Mouse (Mus musculus) forebrain, embryonic 13.5 days (tissue): ENCODE measurements at regions not wholly inside any gene's neighbourhood (a gene's known extent, or its start where the extent isn't known, plus 50 kb on each side); places are given as distances from the start of the nearest gene placed in this dataset.

Experiments used
- ATAC-seq: fragments of 200-750 bp; cut with Nextera tagmentation; 2 replicates; pipeline ENCODE4 v1.8.0; 2017
- H3K27ac ChIP-seq: fragments of 300-500 bp; sonication (generic); 2 replicates; pipeline ENCODE4 v1.5.1; 2015; ENCODE audit warnings: inconsistent platforms, mild to moderate bottlenecking, moderate library complexity
- H3K27me3 ChIP-seq: fragments of 300-500 bp; sonication (generic); 2 replicates; pipeline ENCODE4 v1.6.1; 2015; ENCODE audit warnings: mild to moderate bottlenecking, inconsistent platforms
- H3K36me3 ChIP-seq: fragments of 300-500 bp; sonication (generic); 2 replicates; pipeline ENCODE4 v1.6.1; 2015; ENCODE audit warnings: mild to moderate bottlenecking, inconsistent platforms; ENCODE audit not compliant: poor library complexity, severe bottlenecking
- H3K4me1 ChIP-seq: fragments of 300-500 bp; sonication (generic); 2 replicates; pipeline ENCODE4 v1.6.1; 2015; ENCODE audit warnings: inconsistent platforms
- H3K4me2 ChIP-seq: fragments of 300-500 bp; sonication (generic); 2 replicates; pipeline ENCODE4 v1.6.1; 2015; ENCODE audit warnings: inconsistent platforms, mild to moderate bottlenecking, moderate library complexity
- H3K4me3 ChIP-seq: fragments of 300-500 bp; sonication (generic); 2 replicates; pipeline ENCODE4 v1.5.1; 2015; ENCODE audit warnings: mild to moderate bottlenecking, inconsistent platforms
- H3K9ac ChIP-seq: fragments of 300-500 bp; sonication (generic); 2 replicates; pipeline ENCODE4 v1.6.1; 2015; ENCODE audit warnings: mild to moderate bottlenecking, inconsistent platforms
- H3K9me3 ChIP-seq: fragments of 300-500 bp; sonication (generic); replicated peaks from 2 replicates; pipeline ENCODE4 v1.6.1; 2016; ENCODE audit warnings: inconsistent platforms
- WGBS: fragments of 180-500 bp; shearing (Covaris S2); methylation state at CpG from one replicate; pipeline ENCODE4 v1.1.7; 2015; 5-methylcytosine and 5-hydroxymethylcytosine counted together

GRCm38 (mm10) chr16:51705026-51705425 is 326.0 kb upstream of the Cblb start:
- ATAC-seq: no peak
- no peaks in the 10 kb centered on the region for H3K9me3 ChIP-seq
- no peaks in the 10 kb centered on the region for H3K36me3 ChIP-seq
- no peak overlapping the region for H3K27ac ChIP-seq
- no peaks in the 10 kb centered on the region for H3K27me3 ChIP-seq
- H3K4me2 ChIP-seq: no peak overlapping the region
- H3K4me3 ChIP-seq: no peak overlapping the region
- H3K4me1 ChIP-seq: no peaks in the 10 kb centered on the region
- H3K9ac ChIP-seq: no peak overlapping the region
- WGBS: 79% methylated on average over 2 of the region's 2 CpGs

GRCm38 (mm10) chr16:51718695-51719094 is 312.3 kb upstream of the Cblb start:
- Histone ChIP-seq H3K4me3 (no peak overlapping the region), H3K4me2 (no peak overlapping the region), H3K9ac (no peak overlapping the region), H3K27me3 (no peaks in the 10 kb centered on the region), H3K9me3 (no peaks in the 10 kb centered on the region), H3K36me3 (no peaks in the 10 kb centered on the region), H3K4me1 (no peaks in the 10 kb centered on the region), H3K27ac (no peak overlapping the region)
- no peak for ATAC-seq
- WGBS: 85% methylated on average over 2 of the region's 2 CpGs

- no peaks in the 10 kb centered on the region for H3K4me1 ChIP-seq
- H3K9me3 ChIP-seq: no peaks in the 10 kb centered on the region
- no peak overlapping the region for H3K9ac ChIP-seq
- H3K36me3 ChIP-seq: no peaks in the 10 kb centered on the region
- no peak overlapping the region for H3K27ac ChIP-seq
- H3K4me2 ChIP-seq: no peak overlapping the region
- H3K27me3 ChIP-seq: no peaks in the 10 kb centered on the region
- ATAC-seq: no peak
- 82% methylated on average over 2 of the region's 2 CpGs for WGBS
- no peak overlapping the region for H3K4me3 ChIP-seq
These were observed 311.4 kb upstream of the Cblb start for GRCm38 (mm10) chr16:51719637-51720036.

GRCm38 (mm10) chr16:51722682-51723081 is 308.3 kb upstream of the Cblb start:
- Histone ChIP-seq H3K27ac (no peak overlapping the region), H3K4me2 (no peak overlapping the region), H3K4me3 (no peak overlapping the region), H3K4me1 (no peaks in the 10 kb centered on the region), H3K9me3 (no peaks in the 10 kb centered on the region), H3K9ac (no peak overlapping the region), H3K36me3 (no peaks in the 10 kb centered on the region), H3K27me3 (no peaks in the 10 kb centered on the region)
- 78% methylated on average over 4 of the region's 4 CpGs for WGBS
- no peak for ATAC-seq

GRCm38 (mm10) chr16:51741875-51742274 is 289.1 kb upstream of the Cblb start:
- 93% methylated on average over 2 of the region's 2 CpGs for WGBS
- no peaks in the 10 kb centered on the region for H3K27me3 ChIP-seq
- no peak overlapping the region for H3K4me3 ChIP-seq
- no peaks in the 10 kb centered on the region for H3K36me3 ChIP-seq
- H3K27ac ChIP-seq: no peak overlapping the region
- no peak overlapping the region for H3K9ac ChIP-seq
- no peaks in the 10 kb centered on the region for H3K9me3 ChIP-seq
- no peaks in the 10 kb centered on the region for H3K4me1 ChIP-seq
- H3K4me2 ChIP-seq: no peak overlapping the region
- ATAC-seq: no peak

- H3K4me3 ChIP-seq: no peak overlapping the region
- H3K4me1 ChIP-seq: no peaks in the 10 kb centered on the region
- 19% methylated on average over 7 of the region's 7 CpGs for WGBS
- no peak overlapping the region for H3K9ac ChIP-seq
- H3K36me3 ChIP-seq: no peaks in the 10 kb centered on the region
- no peaks in the 10 kb centered on the region for H3K9me3 ChIP-seq
- no peaks in the 10 kb centered on the region for H3K27me3 ChIP-seq
- no peak overlapping the region for H3K27ac ChIP-seq
- ATAC-seq: no peak
- H3K4me2 ChIP-seq: no peak overlapping the region
These were observed 279.1 kb upstream of the Cblb start for GRCm38 (mm10) chr16:51751878-51752277.

GRCm38 (mm10) chr16:51758361-51759227 is 272.4 kb upstream of the Cblb start:
- H3K27me3 ChIP-seq: no peaks in the 10 kb centered on the region
- H3K4me2 ChIP-seq: no peak overlapping the region
- no peak overlapping the region for H3K27ac ChIP-seq
- no peaks in the 10 kb centered on the region for H3K36me3 ChIP-seq
- H3K4me1 ChIP-seq: 0 out of 2 replicates have a peak, but pooled peaks cover 7% of the 10 kb centered on the region
- 50% methylated on average over 9 of the region's 9 CpGs for WGBS
- H3K9me3 ChIP-seq: no peaks in the 10 kb centered on the region
- no peak overlapping the region for H3K4me3 ChIP-seq
- H3K9ac ChIP-seq: no peak overlapping the region
- ATAC-seq: peak; percentile 64

- peak; percentile 61; the same call in 1 of the 2 replicates for ATAC-seq
- H3K4me2 ChIP-seq: no peak overlapping the region
- H3K27ac ChIP-seq: no peak overlapping the region
- H3K36me3 ChIP-seq: no peaks in the 10 kb centered on the region
- H3K9ac ChIP-seq: no peak overlapping the region
- no peaks in the 10 kb centered on the region for H3K9me3 ChIP-seq
- WGBS: 62% methylated on average over 4 of the region's 4 CpGs
- H3K4me1 ChIP-seq: 0 out of 2 replicates have a peak, but pooled peaks cover 7% of the 10 kb centered on the region
- H3K27me3 ChIP-seq: no peaks in the 10 kb centered on the region
- no peak overlapping the region for H3K4me3 ChIP-seq
These were observed 271.8 kb upstream of the Cblb start for GRCm38 (mm10) chr16:51759228-51759647.

- Histone ChIP-seq H3K9ac (no peak overlapping the region), H3K4me2 (no peak overlapping the region), H3K4me1 (no peaks in the 10 kb centered on the region), H3K27ac (no peak overlapping the region), H3K36me3 (no peaks in the 10 kb centered on the region), H3K4me3 (no peak overlapping the region), H3K9me3 (no peaks in the 10 kb centered on the region), H3K27me3 (no peaks in the 10 kb centered on the region)
- 91% methylated on average over 3 of the region's 3 CpGs for WGBS
- ATAC-seq: no peak
These were observed 263.5 kb upstream of the Cblb start for GRCm38 (mm10) chr16:51767556-51767955.

GRCm38 (mm10) chr16:51778920-51779319 is 252.1 kb upstream of the Cblb start:
- no peak for ATAC-seq
- H3K4me2 ChIP-seq: no peak overlapping the region
- 81% methylated on average over 2 of the region's 2 CpGs for WGBS
- no peak overlapping the region for H3K9ac ChIP-seq
- H3K9me3 ChIP-seq: no peaks in the 10 kb centered on the region
- H3K4me3 ChIP-seq: no peak overlapping the region
- H3K27me3 ChIP-seq: no peaks in the 10 kb centered on the region
- H3K4me1 ChIP-seq: no peaks in the 10 kb centered on the region
- no peak overlapping the region for H3K27ac ChIP-seq
- H3K36me3 ChIP-seq: no peaks in the 10 kb centered on the region

GRCm38 (mm10) chr16:51795003-51795402 is 236.0 kb upstream of the Cblb start:
- WGBS: 94% methylated on average over 3 of the region's 3 CpGs

GRCm38 (mm10) chr16:51807323-51807722 is 223.7 kb upstream of the Cblb start:
- H3K36me3 ChIP-seq: no peaks in the 10 kb centered on the region
- H3K27me3 ChIP-seq: no peaks in the 10 kb centered on the region
- no peaks in the 10 kb centered on the region for H3K4me1 ChIP-seq
- no peak overlapping the region for H3K9ac ChIP-seq
- no peaks in the 10 kb centered on the region for H3K9me3 ChIP-seq
- no peak for ATAC-seq
- no peak overlapping the region for H3K4me2 ChIP-seq
- WGBS: 95% methylated on average over 6 of the region's 6 CpGs
- no peak overlapping the region for H3K27ac ChIP-seq
- no peak overlapping the region for H3K4me3 ChIP-seq

More at GRCm38 (mm10) chr16:51795003-51795402, 236.0 kb upstream of the Cblb start:
- Histone ChIP-seq H3K27me3 (no peaks in the 10 kb centered on the region), H3K4me2 (no peak overlapping the region), H3K36me3 (no peaks in the 10 kb centered on the region), H3K9me3 (no peaks in the 10 kb centered on the region), H3K9ac (no peak overlapping the region), H3K4me1 (no peaks in the 10 kb centered on the region), H3K27ac (no peak overlapping the region), H3K4me3 (no peak overlapping the region)
- ATAC-seq: no peak

GRCm38 (mm10) chr16:51809120-51809519 is 221.9 kb upstream of the Cblb start:
- WGBS: 85% methylated on average over 2 of the region's 2 CpGs
- no peaks in the 10 kb centered on the region for H3K27me3 ChIP-seq
- no peak overlapping the region for H3K9ac ChIP-seq
- H3K4me2 ChIP-seq: no peak overlapping the region
- ATAC-seq: no peak
- no peaks in the 10 kb centered on the region for H3K9me3 ChIP-seq
- H3K4me3 ChIP-seq: no peak overlapping the region
- H3K27ac ChIP-seq: no peak overlapping the region
- H3K4me1 ChIP-seq: no peaks in the 10 kb centered on the region
- no peaks in the 10 kb centered on the region for H3K36me3 ChIP-seq
